Mouse (Mus musculus) cerebellum, adult 2 months (tissue): Measurements from ENCODE around the gene Mmgt2. TPM values are rescaled to one million over a fixed set of nuclear protein-coding genes. Genes with fewer than 3 reads are reported as not detected.
A peak's percentile ranks its signal among the peaks of the same experiment; 100 is the strongest.
"Not testable (repeated sequence)": the region's sequence is repeated elsewhere in the genome, so short reads cannot be mapped to it uniquely, and the experiment has no call there.

Experiments
- DNase-seq, 2 experiments: peaks; one replicate each; pipeline ENCODE4 v3.0.0; 2021
- H3K27ac ChIP-seq: fragments of 200-500 bp; 2 replicates; pipeline ENCODE4 v1.5.1; 2012; ENCODE audit warnings: low read length, control low read depth, inconsistent platforms; ENCODE audit not compliant: insufficient read depth
- H3K27me3 ChIP-seq: fragments of 200-500 bp; 2 replicates; pipeline ENCODE4 v1.6.1; 2012; ENCODE audit warnings: inconsistent platforms, mild to moderate bottlenecking, low read length, moderate library complexity; ENCODE audit not compliant: control insufficient read depth, insufficient read depth
- H3K4me1 ChIP-seq: fragments of 200-500 bp; 2 replicates; pipeline ENCODE4 v1.6.1; 2011; ENCODE audit warnings: low read length; ENCODE audit not compliant: control insufficient read depth, insufficient read depth
- H3K4me3 ChIP-seq: fragments of 200-500 bp; replicated peaks from 2 replicates; pipeline ENCODE3; 2011; ENCODE audit warnings: mild to moderate bottlenecking, low read depth, low read length, control low read depth; ENCODE audit not compliant: insufficient read depth
- CTCF ChIP-seq: fragments of 200-500 bp; IDR thresholded peaks from 2 replicates; pipeline ENCODE4 v1.5.1; 2011; ENCODE audit warnings: low read depth, mild to moderate bottlenecking, control low read depth, low read length, moderate library complexity, borderline replicate concordance; ENCODE audit not compliant: insufficient read depth
- POLR2A ChIP-seq: fragments of 200-500 bp; IDR thresholded peaks from 2 replicates; pipeline ENCODE4 v1.6.1; 2011; ENCODE audit warnings: low read length, control low read depth, borderline replicate concordance; ENCODE audit not compliant: insufficient read depth
- WGBS: fragments of 180-500 bp; shearing (Covaris S2); methylation state at CpG from one replicate; pipeline ENCODE4 v1.1.7; 2018; 5-methylcytosine and 5-hydroxymethylcytosine counted together
- polyA plus RNA-seq: library from polyadenylated mRNA; depleted of rRNA; stranded (reverse); fragments of >200 nt; gene quantifications from 2 replicates; pipeline ENCODE4 v1.2.3, GENCODE M21; 2012

Mmgt2 gene
- polyA plus RNA-seq, 1 experiment: 28.0 TPM

GRCm38 (mm10) chr11:62645732-62646494, 2.6 kb upstream of the Mmgt2 start:
- peaks cover 9% of the 10 kb centered on the region for H3K4me1 ChIP-seq
- no peak overlapping the region for H3K27ac ChIP-seq
- no peak for DNase-seq
- H3K27me3 ChIP-seq: no peaks in the 10 kb centered on the region
- H3K4me3 ChIP-seq: no peak overlapping the region
- TF ChIP-seq POLR2A (no peak), CTCF (no peak)
- WGBS: 50% methylated on average over 8 of the region's 8 CpGs

- Histone ChIP-seq H3K4me1 (peaks cover 9% of the 10 kb centered on the region), H3K4me3 (no peak overlapping the region), H3K27ac (no peak overlapping the region), H3K27me3 (no peaks in the 10 kb centered on the region)
- WGBS: 62% methylated on average over 4 of the region's 4 CpGs
- DNase-seq: no peak
- TF ChIP-seq POLR2A (no peak), CTCF (no peak)
Measured at GRCm38 (mm10) chr11:62646495-62646843, 2.0 kb upstream of the Mmgt2 start.

DNA sequence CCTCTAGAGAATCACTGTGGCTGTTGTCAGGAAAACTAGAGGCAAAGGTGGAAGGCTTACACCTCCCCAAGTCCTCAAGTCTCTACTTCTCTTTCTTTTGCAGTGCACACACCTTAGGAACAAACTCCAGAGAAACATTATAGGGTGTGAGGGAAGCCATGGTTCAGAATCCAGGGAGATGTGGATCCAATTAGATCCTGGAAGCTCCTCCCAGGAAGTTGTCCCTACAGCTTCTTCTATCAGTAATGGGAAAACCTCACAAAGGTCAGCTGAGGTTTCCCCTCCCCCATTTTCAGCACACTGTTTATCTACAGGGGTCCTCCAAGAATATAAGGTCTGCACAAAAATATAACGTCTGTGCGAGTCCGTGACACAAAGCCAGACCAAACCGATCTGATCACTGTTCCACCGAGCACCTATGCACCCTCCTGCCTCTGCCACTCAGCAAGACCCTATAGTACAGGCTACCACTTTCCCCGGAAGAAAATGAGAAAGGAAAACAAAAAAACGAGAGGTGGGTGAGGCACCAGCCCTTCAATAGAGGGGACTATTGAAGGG, 1.4 kb upstream of the Mmgt2 start:
- DNase-seq: no peak
- no peaks in the 10 kb centered on the region for H3K27me3 ChIP-seq
- H3K4me1 ChIP-seq: peaks cover 9% of the 10 kb centered on the region
- no peak overlapping the region for H3K27ac ChIP-seq
- no peak for TF ChIP-seq POLR2A
- TF ChIP-seq CTCF: no peak
- no peak overlapping the region for H3K4me3 ChIP-seq
- 70% methylated on average over 7 of the region's 7 CpGs for WGBS

- TF ChIP-seq POLR2A (no peak), CTCF (no peak)
- DNase-seq: peak; percentile 27 to 39
- H3K4me3 ChIP-seq: peak within 1 kb of the TSS; percentile 50
- WGBS: 2% methylated on average over 69 of the region's 86 CpGs
- no peaks in the 10 kb centered on the region for H3K27me3 ChIP-seq
- peaks cover 9% of the 10 kb centered on the region for H3K4me1 ChIP-seq
- no peak within 1 kb of the TSS for H3K27ac ChIP-seq
Measured at GRCm38 (mm10) chr11:62647661-62648590, 538 bp upstream of the Mmgt2 start, which contains the start of gene Lrrc75a. Gene Lrrc75a, minus strand, starts transcription at chr11:62648523.

- not testable (repeated sequence) for H3K27me3 ChIP-seq, DNase-seq, H3K4me1 ChIP-seq, H3K4me3 ChIP-seq, H3K27ac ChIP-seq
- WGBS: 88% methylated on average over 4 of the region's 4 CpGs
Measured at GRCm38 (mm10) chr11:62649803-62650202, 1.3 kb downstream of the Mmgt2 start.

DNA sequence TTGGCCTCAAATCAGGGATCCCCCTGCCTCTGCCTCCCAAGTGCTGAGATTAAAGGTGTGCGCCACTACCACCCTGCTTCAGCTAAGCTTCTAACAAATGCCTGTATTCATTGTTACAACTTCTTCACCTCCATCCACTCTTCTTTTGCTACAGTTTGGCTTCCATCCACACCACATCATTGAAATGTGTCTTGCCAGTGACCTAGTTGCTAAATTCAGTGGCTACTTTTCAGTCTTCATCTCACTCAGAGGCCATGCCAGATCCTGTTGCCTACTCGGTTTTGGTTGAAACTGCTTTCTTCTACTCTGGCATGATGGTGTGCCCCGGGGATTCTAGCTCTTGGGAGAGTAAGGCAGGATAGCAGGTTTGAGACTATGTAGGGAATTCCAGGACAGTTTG, 3.1 kb downstream of the Mmgt2 start:
- Histone ChIP-seq H3K4me1 (no peaks in the 10 kb centered on the region), H3K4me3 (no peak overlapping the region), H3K27ac (no peak overlapping the region), H3K27me3 (no peaks in the 10 kb centered on the region)
- TF ChIP-seq POLR2A: no peak
- TF ChIP-seq CTCF: no peak
- WGBS: 69% methylated on average over 3 of the region's 3 CpGs
- DNase-seq: peak in 1 of 2 experiments; percentile 15

DNA sequence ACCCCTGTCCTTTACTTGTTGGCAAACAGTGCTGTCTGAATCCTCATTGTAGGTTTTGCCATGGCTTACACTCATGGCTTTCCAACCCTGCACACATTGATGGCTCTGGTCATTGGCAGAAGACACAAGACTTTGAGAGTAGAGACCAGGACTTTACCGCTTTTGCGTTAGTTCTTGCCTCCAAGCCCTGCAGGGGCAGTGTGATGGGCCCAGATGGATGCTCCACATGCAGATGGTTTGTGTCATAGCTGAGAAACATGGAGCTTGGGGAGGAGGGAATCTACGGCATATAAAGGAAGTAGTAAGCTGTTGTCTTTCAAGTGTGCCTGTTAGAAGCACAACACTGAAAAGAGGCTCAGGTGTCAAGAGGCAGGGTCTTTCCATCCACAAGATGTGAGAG, 3.6 kb downstream of the Mmgt2 start:
- H3K4me3 ChIP-seq: no peak overlapping the region
- H3K27ac ChIP-seq: no peak overlapping the region
- no peak for DNase-seq
- WGBS: 58% methylated on average over 3 of the region's 3 CpGs
- H3K27me3 ChIP-seq: no peaks in the 10 kb centered on the region
- no peak for TF ChIP-seq CTCF
- TF ChIP-seq POLR2A: no peak
- no peaks in the 10 kb centered on the region for H3K4me1 ChIP-seq

GRCm38 (mm10) chr11:62660885-62661284, 12.4 kb downstream of the Mmgt2 start:
- 67% methylated on average over 4 of the region's 4 CpGs for WGBS
- TF ChIP-seq POLR2A (no peak), CTCF (no peak)

More at GRCm38 (mm10) chr11:62660885-62661284, 12.4 kb downstream of the Mmgt2 start:
- no peak overlapping the region for H3K27ac ChIP-seq
- no peaks in the 10 kb centered on the region for H3K4me1 ChIP-seq
- H3K4me3 ChIP-seq: no peak overlapping the region
- no peaks in the 10 kb centered on the region for H3K27me3 ChIP-seq
- no peak for DNase-seq
